Mouse (Mus musculus) cerebellum, adult (tissue): ENCODE measurements at regions not wholly inside any gene's neighbourhood (a gene's known extent, or its start where the extent isn't known, plus 50 kb on each side); places are given as distances from the start of the nearest gene placed in this dataset.

ENCODE experiments used
- ATAC-seq: cut with Nextera tagmentation; 2 replicates; pipeline ENCODE4 v1.9.2; 2017; ENCODE audit warnings: mild to moderate bottlenecking, moderate library complexity, mixed read lengths; ENCODE audit not compliant: insufficient number of reproducible peaks, low FRiP score, low TSS enrichment

DNA sequence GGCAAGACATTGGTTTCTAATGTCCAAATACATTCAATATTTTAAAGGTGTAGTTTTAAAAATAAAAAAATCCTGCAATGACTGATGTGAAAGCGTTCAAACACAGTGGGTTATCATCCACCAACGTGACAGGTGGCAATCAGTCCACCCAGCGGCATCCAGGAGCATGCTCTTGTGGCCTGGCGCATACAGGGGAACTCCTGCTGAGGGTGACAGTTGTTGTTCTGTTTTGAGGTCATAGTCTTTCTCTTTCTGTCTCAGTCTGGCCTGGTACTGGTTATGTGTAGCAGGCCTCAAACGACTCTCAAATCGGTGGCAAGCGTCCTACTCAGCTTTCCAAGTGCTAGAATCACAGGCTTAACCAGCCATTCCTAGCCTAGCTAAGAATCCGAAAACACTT, 191.5 kb upstream of the Klf14 start:
- ATAC-seq: 0 out of 2 replicates have a peak, but pooled peaks have one; percentile 46

DNA sequence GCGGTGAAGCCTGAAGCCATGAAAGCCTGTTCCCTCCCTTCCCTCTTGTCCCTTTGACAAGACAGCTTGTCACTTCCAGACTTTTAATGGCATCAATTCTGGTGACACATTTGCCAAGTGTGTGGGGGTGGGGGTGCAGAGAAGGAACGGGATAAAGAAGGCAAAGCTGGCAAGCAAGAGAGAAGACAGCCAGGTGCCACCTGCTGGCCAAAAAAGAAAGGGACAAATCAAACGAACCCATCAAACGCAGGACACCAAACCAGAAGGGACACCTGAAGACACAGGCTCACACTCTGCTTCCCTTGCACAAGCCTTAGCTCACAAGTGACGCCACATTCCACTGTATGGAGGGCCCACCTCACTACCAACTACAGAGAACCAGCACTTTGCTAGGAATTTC, 197.0 kb upstream of the Klf14 start:
- no peak for ATAC-seq

DNA sequence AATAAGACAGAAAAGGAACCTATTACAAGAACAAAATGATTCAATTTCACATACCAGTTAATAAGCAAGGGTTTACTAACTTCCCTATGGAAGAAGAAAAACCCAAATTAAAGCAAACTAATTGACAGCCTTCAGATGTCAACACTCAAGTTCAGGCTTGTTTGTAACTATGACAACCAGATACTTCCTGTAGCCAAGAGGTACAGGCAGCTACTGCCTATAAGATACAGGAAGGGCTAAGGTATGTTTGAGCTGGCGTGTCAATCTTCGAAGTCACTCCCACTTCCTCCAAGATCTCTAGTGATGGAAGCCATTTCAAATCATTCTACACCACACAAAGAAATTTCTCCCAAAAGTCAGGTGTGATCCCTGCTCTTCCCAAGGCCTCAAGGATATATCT, 198.1 kb upstream of the Klf14 start:
- no peak for ATAC-seq

GRCm38 (mm10) chr6:31157429-31157828, 198.6 kb upstream of the Klf14 start:
- ATAC-seq: no peak

GRCm38 (mm10) chr6:31158648-31159047, 199.8 kb upstream of the Klf14 start:
- ATAC-seq: peak; percentile 80

- ATAC-seq: no peak
Observed at GRCm38 (mm10) chr6:31159240-31159639, 200.4 kb upstream of the Klf14 start.

- no peak for ATAC-seq
Observed at GRCm38 (mm10) chr6:31159935-31160670, 201.2 kb upstream of the Klf14 start.

GRCm38 (mm10) chr6:31161445-31162340, 202.8 kb upstream of the Klf14 start:
- no peak for ATAC-seq

- ATAC-seq: no peak
Observed at GRCm38 (mm10) chr6:31165011-31165410, 206.1 kb upstream of the Klf14 start.

DNA sequence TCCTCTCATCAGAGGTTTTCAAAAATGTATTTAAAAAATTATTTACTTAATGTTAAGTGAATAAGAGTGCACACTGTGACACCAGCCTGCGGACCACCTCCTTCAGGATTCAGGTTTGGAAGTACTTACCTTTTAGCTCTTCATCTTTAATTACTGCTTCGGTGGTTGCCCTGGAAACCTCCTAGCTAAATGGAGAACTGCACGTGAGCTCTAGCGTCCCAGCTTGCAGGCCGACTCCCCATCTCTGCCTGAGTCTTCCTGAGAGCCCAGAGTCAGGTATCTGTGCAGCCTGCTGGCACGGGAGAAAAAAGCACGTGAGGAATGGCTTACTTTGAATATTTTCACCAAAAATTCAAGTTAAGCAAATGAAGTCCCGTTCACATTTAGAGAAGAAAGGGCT, 207.5 kb upstream of the Klf14 start:
- ATAC-seq: no peak

GRCm38 (mm10) chr6:31167732-31168131, 208.9 kb upstream of the Klf14 start:
- ATAC-seq: no peak

DNA sequence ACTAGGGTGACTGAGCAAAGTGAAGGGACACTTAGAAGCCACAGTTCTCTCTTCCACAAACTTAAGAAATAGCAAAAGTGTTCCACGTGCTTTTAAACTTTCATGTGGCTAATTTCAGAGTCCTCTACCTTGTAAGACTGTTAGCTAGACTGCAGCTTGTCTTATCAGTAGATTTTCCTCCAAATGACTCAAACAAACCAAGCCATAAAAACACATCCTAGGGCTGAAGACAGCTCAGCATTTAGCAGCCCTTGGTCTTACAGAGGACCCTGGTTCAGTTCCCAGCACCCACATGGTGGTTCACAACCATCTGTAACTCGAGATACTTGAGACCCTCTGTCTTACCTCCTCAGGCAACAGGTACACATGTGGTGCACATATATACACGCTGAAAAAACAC, 209.9 kb upstream of the Klf14 start:
- ATAC-seq: no peak

DNA sequence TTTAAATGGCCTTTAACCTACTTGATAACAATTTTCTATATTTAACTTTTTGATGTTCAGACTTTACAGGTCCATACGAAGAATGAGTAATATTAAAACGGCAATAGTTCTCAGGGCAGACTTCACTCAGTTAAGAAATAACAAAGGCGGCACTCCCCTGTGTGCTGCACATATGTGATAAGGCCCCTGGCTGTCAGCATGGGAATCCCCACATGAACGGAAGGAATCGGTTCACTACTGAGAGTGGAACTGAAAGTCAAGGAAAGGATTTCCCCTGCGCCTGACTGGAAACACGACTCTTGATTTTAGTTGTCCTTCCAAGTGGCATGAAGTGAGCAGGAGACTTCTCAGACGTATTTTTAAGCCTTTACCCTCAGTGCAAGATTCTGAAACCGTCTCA, 210.5 kb upstream of the Klf14 start:
- no peak for ATAC-seq

DNA sequence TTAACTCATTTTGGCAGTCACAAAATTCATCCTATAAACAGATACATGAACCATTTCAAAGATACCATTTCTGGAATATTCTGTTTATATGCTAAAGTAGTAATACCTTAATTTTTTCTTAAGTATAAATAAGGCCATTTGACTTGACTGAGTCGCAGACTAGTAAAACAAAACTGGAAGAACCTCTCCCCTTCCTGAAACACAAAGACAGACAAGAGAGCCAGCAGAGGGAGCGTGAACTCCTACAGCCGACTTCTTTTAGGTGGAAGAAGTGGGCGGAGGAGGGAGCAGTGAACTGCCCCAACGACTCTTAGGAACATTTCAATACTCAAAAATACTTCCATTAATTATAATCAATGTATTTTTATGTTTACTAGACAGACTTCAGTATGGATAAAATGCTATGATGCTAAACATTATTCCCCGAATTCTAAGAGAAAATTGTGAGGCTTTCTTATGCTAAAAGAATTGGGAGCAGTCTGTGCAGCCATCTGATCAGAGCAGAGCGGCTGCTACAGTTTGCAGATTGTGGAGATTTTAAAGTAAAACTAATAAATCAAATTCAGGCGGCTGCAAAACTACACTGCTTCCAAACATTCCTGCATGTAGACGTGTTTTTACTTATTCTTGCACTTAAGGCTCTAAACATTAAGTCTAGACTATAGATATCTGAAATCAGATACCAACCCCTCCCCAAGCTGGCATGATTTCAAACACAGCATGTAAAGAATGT, 211.2 kb upstream of the Klf14 start:
- no peak for ATAC-seq

- ATAC-seq: no peak
Observed at GRCm38 (mm10) chr6:31171831-31172569, 213.1 kb upstream of the Klf14 start.

- no peak for ATAC-seq
Observed at GRCm38 (mm10) chr6:31175769-31176168, 216.9 kb upstream of the Klf14 start.

DNA sequence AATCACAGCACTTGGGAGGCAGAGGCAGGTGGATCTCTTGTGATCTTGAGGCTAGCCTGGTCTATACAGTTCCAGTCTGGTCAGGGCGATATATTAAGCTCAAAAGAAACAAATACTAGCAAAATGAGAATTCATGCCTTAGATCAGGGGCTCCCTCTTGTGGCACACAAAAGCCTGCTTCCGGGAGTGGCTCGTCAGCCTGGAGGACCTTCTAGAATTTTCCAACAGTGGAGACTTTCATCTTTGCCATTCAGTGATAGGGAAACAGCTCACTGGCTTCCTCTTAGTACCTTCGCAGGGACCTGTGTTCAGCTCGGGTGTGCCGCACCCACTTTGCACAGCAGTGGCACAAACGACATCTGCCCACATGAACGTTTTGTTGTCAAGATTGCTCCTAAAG, 217.5 kb upstream of the Klf14 start:
- no peak for ATAC-seq

- ATAC-seq: no peak
Observed at GRCm38 (mm10) chr6:31176831-31177230, 218.0 kb upstream of the Klf14 start.

- no peak for ATAC-seq
Observed at GRCm38 (mm10) chr6:31178201-31178880, 219.5 kb upstream of the Klf14 start.

- no peak for ATAC-seq
Observed at GRCm38 (mm10) chr6:31182284-31182683, 216.3 kb upstream of the Mkln1 start.
